Mouse (Mus musculus): ENCODE data around the gene Srsf3. TPM values are rescaled to one million over a fixed set of nuclear protein-coding genes. Genes with fewer than 3 reads are reported as not detected.

Gene Srsf3
- polyA plus RNA-seq (2012; rRNA removed): 35.9 and 69.4 TPM in 2 replicates

GRCm38 (mm10) chr17:29032274-29033069 lies at the start of gene Srsf3:
Srsf3 (plus strand) TSS chr17:29032628.
- Histone ChIP-seq H3K27me3 (ENCODE audit: control insufficient read depth, insufficient read depth, low read length) (no peaks in the 10 kb centered on the region), H3K4me3 (ENCODE audit: low read depth, low read length) (peak within 1 kb of the TSS; percentile 94), H3K36me3 (ENCODE audit: control insufficient read depth, insufficient read depth, low read length) (peaks cover 14% of the 10 kb centered on the region), H3K4me1 (ENCODE audit: control insufficient read depth, insufficient read depth, insufficient read length, low read length) (no peaks in the 10 kb centered on the region), H3K27ac (ENCODE audit: insufficient read depth, low read depth, low read length) (peak within 1 kb of the TSS; percentile 97)
- TF ChIP-seq CTCF (IDR thresholded peaks at IDR 0.05; ENCODE audit: extremely low read depth, insufficient read length, insufficient replicate concordance, low read depth, low read length) (no peak), POLR2A (IDR thresholded peaks at IDR 0.05; ENCODE audit: low read depth, low read length) (peak; percentile 97)
- WGBS: under 1% methylated on average over 77 of the region's 77 CpGs

DNA sequence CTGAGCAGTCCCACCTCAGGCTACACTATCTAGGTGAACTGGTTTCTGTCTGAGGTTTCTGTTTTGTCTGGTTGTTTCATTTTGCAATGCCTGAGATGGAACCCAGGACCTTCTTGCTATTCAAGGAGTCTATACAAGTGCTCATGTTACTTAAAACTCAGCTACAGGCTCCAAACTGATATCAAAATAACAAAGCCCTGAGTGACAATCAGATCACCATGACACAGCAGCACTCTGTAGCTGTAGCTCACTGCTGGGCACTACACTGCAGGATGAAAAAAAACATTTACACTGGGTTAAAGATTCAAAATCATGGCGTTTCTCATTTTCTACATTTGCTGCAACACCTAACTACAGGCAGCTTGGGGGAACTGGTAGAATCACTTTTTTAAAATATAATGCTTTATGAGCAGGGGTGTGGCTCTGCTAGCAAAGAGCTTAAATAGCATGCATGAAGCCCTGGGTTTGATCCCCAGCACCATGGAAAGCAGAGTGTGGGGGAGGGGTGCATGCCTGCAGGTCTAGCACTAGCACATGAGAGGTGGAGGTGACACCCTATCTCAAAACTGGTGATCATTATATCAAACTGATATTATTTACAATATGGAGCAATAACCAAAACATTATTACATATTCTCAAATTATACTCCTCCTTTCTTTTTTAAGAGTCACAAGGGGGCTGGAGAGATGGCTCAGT lies 47.6 kb upstream of the Srsf3 start:
- TF ChIP-seq CTCF (IDR thresholded peaks at IDR 0.05; ENCODE audit: extremely low read depth, insufficient read length, insufficient replicate concordance, low read depth, low read length): no peak
- TF ChIP-seq POLR2A (IDR thresholded peaks at IDR 0.05; ENCODE audit: low read depth, low read length): no peak
- H3K27ac ChIP-seq (ENCODE audit: insufficient read depth, low read depth, low read length): no peak overlapping the region

GRCm38 (mm10) chr17:28986833-28987232 lies 45.6 kb upstream of the Srsf3 start:
- peak; percentile 53; the same call in 1 of the 2 replicates for TF ChIP-seq CTCF (IDR thresholded peaks at IDR 0.05; ENCODE audit: extremely low read depth, insufficient read length, insufficient replicate concordance, low read depth, low read length)
- no peak for TF ChIP-seq POLR2A (IDR thresholded peaks at IDR 0.05; ENCODE audit: low read depth, low read length)
- Histone ChIP-seq H3K4me3 (ENCODE audit: low read depth, low read length) (no peak overlapping the region), H3K27me3 (ENCODE audit: control insufficient read depth, insufficient read depth, low read length) (no peaks in the 10 kb centered on the region), H3K27ac (ENCODE audit: insufficient read depth, low read depth, low read length) (no peak overlapping the region), H3K36me3 (ENCODE audit: control insufficient read depth, insufficient read depth, low read length) (peaks cover 59% of the 10 kb centered on the region), H3K4me1 (ENCODE audit: control insufficient read depth, insufficient read depth, insufficient read length, low read length) (no peaks in the 10 kb centered on the region)

More for the DNA sequence above, 47.6 kb upstream of the Srsf3 start:
- Histone ChIP-seq H3K27me3 (ENCODE audit: control insufficient read depth, insufficient read depth, low read length) (no peaks in the 10 kb centered on the region), H3K36me3 (ENCODE audit: control insufficient read depth, insufficient read depth, low read length) (peaks cover 56% of the 10 kb centered on the region), H3K4me1 (ENCODE audit: control insufficient read depth, insufficient read depth, insufficient read length, low read length) (no peaks in the 10 kb centered on the region), H3K4me3 (ENCODE audit: low read depth, low read length) (no peak overlapping the region)
- WGBS: 92% methylated on average over 1 of the region's 1 CpGs

DNA sequence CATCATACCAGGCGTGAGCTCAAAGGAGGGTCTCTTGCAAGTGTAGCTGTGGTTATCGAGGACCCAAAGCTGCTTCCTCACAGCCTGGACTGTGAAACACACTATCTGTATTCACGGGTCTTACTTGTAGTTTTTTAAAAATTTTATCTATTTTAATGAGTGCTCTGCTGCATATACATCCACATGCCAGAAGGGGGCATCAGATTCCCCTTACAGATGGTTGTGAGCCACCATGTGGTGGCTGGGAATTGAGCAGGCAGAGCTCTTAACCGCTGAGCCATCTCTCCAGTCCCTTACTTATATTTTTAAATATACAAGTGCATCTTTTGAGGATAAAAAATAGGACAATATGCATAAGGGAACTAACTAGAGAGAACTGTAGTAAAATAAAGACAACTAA lies 44.7 kb upstream of the Srsf3 start:
- WGBS: 60% methylated on average over 4 of the region's 4 CpGs
- TF ChIP-seq CTCF (IDR thresholded peaks at IDR 0.05; ENCODE audit: extremely low read depth, insufficient read length, insufficient replicate concordance, low read depth, low read length): peak; percentile 92; the same call in 1 of the 2 replicates
- TF ChIP-seq POLR2A (IDR thresholded peaks at IDR 0.05; ENCODE audit: low read depth, low read length): no peak
- Histone ChIP-seq H3K27me3 (ENCODE audit: control insufficient read depth, insufficient read depth, low read length) (no peaks in the 10 kb centered on the region), H3K27ac (ENCODE audit: insufficient read depth, low read depth, low read length) (no peak overlapping the region), H3K36me3 (ENCODE audit: control insufficient read depth, insufficient read depth, low read length) (peaks cover 60% of the 10 kb centered on the region), H3K4me3 (ENCODE audit: low read depth, low read length) (no peak overlapping the region), H3K4me1 (ENCODE audit: control insufficient read depth, insufficient read depth, insufficient read length, low read length) (no peaks in the 10 kb centered on the region)

GRCm38 (mm10) chr17:28988291-28988690 lies 44.1 kb upstream of the Srsf3 start:
- TF ChIP-seq CTCF (IDR thresholded peaks at IDR 0.05; ENCODE audit: extremely low read depth, insufficient read length, insufficient replicate concordance, low read depth, low read length) (no peak), POLR2A (IDR thresholded peaks at IDR 0.05; ENCODE audit: low read depth, low read length) (no peak)
- H3K36me3 ChIP-seq (ENCODE audit: control insufficient read depth, insufficient read depth, low read length): peaks cover 56% of the 10 kb centered on the region
- WGBS: 74% methylated on average over 4 of the region's 4 CpGs
- H3K4me1 ChIP-seq (ENCODE audit: control insufficient read depth, insufficient read depth, insufficient read length, low read length): no peaks in the 10 kb centered on the region
- H3K27me3 ChIP-seq (ENCODE audit: control insufficient read depth, insufficient read depth, low read length): no peaks in the 10 kb centered on the region
- no peak overlapping the region for H3K27ac ChIP-seq (ENCODE audit: insufficient read depth, low read depth, low read length)
- no peak overlapping the region for H3K4me3 ChIP-seq (ENCODE audit: low read depth, low read length)

GRCm38 (mm10) chr17:28988996-28989395 lies 43.4 kb upstream of the Srsf3 start:
- no peaks in the 10 kb centered on the region for H3K4me1 ChIP-seq (ENCODE audit: control insufficient read depth, insufficient read depth, insufficient read length, low read length)
- WGBS: 82% methylated on average over 3 of the region's 3 CpGs
- no peaks in the 10 kb centered on the region for H3K27me3 ChIP-seq (ENCODE audit: control insufficient read depth, insufficient read depth, low read length)
- H3K4me3 ChIP-seq (ENCODE audit: low read depth, low read length): no peak overlapping the region
- TF ChIP-seq CTCF (IDR thresholded peaks at IDR 0.05; ENCODE audit: extremely low read depth, insufficient read length, insufficient replicate concordance, low read depth, low read length): no peak
- TF ChIP-seq POLR2A (IDR thresholded peaks at IDR 0.05; ENCODE audit: low read depth, low read length): no peak
- H3K36me3 ChIP-seq (ENCODE audit: control insufficient read depth, insufficient read depth, low read length): peaks cover 51% of the 10 kb centered on the region
- H3K27ac ChIP-seq (ENCODE audit: insufficient read depth, low read depth, low read length): no peak overlapping the region

DNA sequence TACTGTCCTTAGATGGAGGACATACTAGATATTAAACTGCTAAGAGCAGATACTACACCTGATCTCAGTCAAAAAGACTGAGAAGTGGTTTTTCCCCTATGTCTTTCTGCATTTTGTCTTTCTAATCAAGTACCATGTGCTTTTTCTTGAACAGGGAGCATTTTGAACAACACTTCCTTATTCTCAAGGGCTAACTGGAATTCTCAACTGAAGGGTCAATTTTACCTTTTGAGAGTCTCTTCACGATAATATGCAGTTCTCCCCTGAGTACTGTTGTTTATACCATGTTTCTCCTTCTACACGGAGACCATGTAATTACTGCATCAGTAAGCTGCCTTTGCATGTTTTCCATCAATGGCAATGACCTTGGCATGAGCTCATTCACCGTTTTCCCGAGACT lies 42.4 kb upstream of the Srsf3 start:
- no peak overlapping the region for H3K27ac ChIP-seq (ENCODE audit: insufficient read depth, low read depth, low read length)
- no peak for TF ChIP-seq POLR2A (IDR thresholded peaks at IDR 0.05; ENCODE audit: low read depth, low read length)
- TF ChIP-seq CTCF (IDR thresholded peaks at IDR 0.05; ENCODE audit: extremely low read depth, insufficient read length, insufficient replicate concordance, low read depth, low read length): no peak
- H3K36me3 ChIP-seq (ENCODE audit: control insufficient read depth, insufficient read depth, low read length): peaks cover 45% of the 10 kb centered on the region
- H3K4me1 ChIP-seq (ENCODE audit: control insufficient read depth, insufficient read depth, insufficient read length, low read length): no peaks in the 10 kb centered on the region
- H3K27me3 ChIP-seq (ENCODE audit: control insufficient read depth, insufficient read depth, low read length): no peaks in the 10 kb centered on the region
- no peak overlapping the region for H3K4me3 ChIP-seq (ENCODE audit: low read depth, low read length)
- 45% methylated on average over 4 of the region's 4 CpGs for WGBS
